Mouse (Mus musculus) MN1 (cell line): ENCODE results near the gene Cdkl1.

Experiments
- DNase-seq: peaks from one replicate; pipeline ENCODE4 v3.0.0-alpha.2; 2016; ENCODE audit warnings: low spot score

Gene Cdkl1

DNA sequence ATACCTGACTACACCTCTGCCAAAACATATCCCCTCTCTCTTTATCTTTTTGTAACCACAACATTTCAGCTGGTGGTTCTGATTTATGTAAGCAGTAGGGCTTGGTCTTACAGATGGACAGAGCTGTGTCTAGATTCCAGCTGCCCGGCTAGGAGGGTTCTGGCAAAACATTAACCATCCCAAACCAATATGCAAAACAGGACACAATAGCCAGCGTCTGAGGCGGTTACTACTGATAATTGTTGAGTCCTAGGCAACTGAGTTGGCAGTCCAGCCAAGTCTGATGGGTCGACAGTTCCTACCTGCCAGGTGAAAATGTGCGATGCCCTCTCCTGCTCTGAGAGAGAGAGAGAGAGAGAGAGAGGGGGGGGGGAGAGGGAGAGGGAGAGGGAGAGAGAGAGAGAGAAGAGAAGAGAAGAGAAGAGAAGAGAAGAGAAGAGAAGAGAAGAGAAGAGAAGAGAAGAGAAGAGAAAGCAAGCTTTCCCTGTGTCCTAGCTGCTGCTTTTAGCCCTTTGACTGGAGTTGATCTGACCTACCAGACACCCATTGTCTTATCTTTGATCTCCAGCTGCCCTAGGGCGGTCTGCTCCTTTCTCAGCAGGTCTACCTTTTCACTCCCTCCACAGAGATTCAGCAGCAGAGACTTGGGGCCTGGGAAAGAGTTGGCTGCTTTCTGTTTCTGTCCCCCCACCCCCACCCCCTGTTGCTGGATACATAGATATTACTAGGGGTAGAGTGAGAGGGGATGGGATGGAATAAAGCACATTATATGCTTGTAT is 7.6 kb downstream of the Cdkl1 start:
- DNase-seq = peak; percentile 81

DNA sequence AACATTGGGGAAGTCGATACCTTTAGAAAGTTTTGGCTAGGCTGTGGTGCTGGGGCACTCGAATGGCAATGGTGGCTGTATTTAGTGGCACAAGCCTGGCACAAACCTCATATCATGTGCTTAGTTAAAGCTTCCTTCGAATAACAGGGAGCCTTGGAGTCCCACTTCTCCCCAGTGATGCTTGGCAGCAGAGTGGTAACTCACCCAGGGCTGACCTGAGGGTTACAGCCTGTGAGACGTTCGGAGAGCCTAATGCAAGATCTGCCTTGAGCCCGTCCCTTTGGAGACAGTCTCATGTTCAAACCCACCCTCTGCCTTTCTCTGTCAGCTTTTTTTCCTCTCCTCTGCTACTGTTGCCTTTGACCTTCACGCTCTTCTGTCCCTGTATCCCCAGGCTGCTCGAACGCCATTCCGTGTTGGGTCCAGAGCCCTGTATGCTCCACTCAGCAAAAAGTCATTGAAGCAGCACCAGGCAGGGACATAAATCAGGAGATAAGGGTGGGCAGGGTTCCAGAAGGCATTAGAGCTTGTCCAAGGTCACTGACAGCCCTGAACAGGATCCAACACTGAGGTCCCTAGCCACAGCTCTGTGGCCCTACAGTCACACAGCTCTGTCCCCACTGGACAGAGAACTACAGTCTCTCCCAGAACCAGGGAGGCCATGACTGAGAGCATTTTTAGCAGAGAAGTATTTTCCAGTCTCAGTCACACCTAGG is 9.0 kb downstream of the Cdkl1 start:
- peak; percentile 58 for DNase-seq

DNA sequence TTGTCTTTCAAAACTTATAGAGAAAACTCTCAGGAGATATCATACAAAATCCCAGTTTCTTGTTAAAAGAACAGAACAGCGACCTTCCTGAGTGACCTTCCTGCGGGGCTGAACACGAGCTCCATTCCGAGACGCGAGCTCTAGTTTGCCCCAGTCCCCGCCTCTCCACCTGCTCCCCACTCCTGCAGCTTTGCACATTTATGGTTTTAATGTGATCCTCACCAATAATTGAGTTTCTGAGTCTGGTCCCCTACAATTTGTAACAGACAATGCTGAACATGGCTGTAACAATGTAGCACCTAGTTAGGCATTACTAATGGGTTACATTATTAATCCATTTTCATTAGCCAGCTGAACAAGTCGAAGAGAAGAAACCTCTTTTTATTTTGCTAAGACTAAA is 9.6 kb downstream of the Cdkl1 start:
- DNase-seq = no peak

DNA sequence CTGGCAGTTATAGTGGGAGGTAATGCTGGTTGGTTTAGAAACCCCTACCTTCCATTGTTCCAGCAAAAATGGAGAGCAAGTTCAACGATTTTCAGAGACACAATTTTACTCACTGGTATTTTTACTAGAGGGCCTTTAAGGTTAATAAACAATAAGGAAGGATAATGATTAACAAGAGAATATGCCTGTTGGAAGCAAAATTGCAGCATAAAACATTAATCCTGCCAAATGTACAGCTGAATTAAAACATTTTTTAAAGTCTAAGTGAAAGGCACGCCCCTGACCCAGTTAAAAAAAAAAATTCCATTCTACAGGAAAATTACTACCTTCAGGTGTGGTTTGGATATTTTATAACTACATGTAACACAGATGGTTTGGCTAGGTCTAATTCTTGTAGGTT is 13.1 kb downstream of the Cdkl1 start:
- DNase-seq = no peak

DNA sequence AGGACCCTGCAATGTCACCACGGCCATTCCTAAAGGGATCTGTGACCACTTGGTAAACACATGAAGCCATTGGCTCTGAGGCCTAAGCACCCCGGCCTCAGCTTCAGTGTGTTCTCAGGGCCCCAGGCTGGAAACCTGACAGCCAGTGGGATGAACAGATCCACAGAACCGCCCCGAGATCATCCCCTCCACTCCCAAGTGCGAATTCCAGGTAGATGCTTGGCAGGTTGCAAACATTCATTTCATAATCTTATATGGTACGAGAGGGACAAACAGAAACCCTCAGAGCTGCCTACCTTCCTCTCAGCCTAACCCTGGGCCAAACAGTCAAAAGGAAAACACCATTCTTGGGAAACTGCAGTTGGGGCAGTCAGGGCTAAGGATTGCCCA is 13.7 kb downstream of the Cdkl1 start:
- DNase-seq = no peak

DNA sequence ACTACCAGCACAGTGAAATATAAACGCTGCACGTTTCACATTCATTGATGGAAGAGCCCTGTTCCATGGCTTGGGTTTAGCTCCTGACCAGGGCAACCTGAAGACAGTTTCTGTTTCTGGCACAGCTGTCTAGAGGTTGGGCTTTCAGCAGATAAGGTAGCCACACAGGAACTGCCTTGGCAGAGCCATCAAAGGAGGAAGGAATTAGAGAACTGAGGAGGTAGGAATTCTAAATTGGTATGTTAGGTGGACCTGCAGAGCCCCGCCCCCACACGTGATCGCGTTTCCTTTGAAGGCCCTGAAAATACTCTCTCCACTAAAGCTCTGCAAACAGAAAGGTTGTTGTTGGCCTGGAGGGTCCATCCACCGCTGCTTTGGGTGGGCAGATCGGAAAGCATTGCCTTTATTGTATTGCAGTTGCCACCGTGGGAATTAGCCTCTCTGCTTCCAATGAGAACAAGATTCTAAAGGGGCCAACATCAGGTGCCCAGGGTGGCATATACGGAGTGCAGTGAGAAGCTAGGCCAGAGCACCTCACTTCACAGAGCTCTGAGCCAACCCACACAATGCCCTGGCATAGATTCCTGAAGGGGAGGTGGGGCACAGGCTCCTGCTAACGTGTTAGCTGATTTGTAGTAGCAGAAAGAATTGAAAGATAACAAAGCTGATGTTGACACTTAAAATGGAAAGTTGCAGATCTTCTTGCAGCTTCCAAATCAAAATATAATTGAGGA is 14.3 kb downstream of the Cdkl1 start:
- DNase-seq = no peak

DNA sequence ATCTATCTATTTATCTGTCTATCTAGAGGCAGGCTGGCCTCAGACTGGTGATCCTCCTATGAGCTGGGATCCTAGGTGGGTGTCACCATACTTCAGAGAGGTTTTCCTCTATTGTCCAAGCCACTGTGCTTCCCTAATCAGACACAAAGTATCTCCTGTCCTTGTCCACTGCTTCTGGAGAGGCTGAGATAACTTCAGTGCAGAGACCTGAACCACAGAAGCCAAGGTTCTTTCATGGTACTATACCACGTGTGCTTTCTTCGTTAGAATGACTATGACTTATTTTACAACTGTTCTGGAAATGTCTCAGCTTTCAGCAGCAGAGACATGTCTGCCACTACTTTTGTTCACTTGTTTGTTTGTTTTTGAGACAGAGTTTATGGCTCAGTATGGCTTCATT is 22.2 kb downstream of the Cdkl1 start:
- no peak for DNase-seq

DNA sequence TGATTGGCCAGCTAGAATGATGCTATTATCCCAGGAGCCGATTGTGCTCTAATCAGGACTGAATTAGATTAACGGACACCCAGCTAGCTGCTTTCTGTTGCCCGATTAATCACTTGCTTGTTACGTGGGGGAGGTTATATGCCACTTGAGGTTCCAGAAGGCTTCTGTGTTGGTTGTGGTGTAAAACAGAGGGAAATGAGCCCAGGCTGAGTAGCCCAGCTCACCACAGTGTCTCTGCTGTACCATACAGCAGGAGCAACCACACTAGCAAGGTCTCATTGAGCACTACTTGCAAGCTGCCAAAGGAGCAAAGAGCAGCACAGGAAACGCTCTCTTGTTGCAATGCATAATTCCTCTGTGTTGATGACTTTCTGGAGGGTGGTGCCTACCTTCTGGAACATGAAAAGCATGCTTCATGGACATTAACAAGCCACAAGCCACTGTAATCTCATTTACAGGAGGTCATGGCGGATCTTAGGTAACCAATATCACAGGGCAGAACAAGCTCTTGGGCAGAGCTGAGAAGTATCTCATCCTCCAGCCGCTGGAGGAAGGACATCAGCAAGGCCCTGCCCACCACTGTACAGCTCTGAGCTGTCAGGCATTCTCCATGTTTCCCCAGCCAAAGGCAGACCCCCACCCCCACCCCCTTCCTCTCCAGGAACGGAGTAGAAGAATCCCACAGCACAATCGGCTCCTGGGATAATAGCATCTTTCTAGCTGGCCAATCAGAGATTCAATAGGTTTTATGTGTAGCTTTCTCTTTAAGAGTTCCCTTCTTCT is 23.4 kb downstream of the Cdkl1 start:
- peak; percentile 62 for DNase-seq

DNA sequence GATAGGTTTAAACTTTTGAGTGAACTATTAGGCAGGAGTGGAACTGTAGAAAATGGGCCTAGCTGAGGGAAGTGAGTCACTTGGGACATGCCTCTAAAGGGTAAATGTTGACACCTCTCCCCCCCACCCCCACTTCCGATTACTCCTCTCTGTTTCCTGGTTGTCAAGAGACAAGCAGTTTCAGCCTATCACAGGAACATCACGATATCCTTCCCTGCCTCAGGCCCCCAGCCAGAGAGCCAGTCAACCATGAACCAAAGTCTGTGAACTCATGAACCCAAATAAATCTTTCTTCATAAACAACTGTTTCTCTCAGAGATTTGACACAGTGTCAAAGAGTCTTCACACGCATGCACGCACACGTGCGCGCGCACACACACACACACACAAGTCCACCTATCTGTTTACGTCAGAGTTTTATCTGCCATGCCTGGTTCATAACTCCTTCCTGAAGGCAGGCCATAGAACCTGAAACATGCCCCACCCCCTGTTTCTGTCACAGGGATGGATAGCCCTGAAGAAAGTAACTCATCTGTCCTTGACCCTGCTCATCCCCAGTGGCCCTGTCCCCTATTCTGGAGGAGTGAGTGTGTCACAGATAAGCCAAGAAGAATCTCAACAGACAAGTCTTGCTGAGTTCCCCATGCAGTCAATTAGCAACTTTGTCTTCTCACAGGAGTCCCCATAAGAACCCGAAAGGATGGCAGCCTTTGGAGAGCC is 24.7 kb downstream of the Cdkl1 start:
- DNase-seq = no peak

DNA sequence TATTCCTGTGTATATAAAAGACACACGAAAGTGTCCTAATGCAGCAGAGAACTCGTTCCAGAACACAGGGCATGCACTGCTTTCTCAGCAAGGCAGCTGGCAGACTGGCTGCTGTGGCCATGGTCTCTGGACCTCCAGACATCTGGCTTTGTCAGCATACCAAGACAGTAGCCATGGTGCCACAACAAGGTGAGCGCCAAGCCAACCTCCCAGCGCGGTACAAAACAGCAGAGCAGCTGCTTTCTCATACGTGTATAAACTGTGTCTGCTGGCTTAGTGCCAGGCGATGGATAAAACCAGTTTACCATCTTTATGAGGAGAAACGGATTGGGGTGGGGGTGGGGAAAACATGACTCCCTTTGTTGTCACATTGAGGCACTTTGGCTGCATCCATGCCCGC is 25.5 kb downstream of the Cdkl1 start:
- DNase-seq = no peak

DNA sequence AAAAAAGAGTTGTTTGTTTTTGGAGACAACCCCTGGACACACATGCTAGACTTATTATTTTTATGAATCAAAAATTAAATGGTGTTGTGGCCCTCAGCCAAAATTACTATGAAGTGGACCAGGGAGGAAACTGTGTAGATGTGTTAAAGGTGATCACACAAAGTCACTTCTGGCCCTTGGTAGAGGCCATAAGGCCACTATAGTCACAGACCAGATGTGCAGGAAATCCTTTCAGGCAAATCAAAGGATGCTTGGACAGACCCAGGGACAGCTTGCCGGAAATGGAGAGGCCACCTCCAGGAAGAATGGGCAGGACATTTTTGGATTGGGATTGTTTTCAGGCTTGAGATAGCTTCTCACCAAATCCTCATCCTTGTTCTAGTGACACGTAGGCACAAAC is 29.5 kb downstream of the Cdkl1 start:
- DNase-seq = no peak

DNA sequence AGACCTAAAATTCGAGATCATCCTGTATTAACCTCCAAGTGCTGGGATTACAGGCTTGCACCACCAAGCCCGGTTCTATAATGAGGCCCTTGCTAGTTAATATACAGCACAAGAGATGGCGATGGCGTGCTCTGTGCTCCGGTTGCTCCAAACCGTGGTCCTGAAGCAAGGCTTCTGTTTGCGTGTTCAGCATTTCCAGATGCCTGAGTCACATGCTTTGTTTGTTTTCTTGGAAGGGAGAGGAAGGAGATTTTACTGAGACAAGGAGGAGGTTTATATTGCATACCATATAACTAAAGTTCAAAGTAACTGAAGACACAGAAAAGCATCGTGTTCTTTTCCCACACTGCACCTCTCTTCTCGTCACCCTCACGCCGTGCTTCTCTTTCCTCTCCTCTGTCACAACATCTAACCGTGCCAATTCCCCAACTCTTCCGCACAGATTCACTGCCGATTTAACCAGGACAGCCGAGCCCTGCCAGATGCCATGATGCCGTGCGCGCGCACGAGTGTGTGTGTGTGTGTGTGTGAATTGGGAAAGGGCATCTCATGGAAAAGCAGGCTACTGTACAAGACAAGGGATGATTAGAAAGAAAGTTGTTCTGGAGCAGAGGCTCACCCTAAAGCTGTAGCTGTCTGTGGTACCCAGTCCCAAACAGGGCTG is 30.2 kb downstream of the Cdkl1 start:
- DNase-seq = no peak

DNA sequence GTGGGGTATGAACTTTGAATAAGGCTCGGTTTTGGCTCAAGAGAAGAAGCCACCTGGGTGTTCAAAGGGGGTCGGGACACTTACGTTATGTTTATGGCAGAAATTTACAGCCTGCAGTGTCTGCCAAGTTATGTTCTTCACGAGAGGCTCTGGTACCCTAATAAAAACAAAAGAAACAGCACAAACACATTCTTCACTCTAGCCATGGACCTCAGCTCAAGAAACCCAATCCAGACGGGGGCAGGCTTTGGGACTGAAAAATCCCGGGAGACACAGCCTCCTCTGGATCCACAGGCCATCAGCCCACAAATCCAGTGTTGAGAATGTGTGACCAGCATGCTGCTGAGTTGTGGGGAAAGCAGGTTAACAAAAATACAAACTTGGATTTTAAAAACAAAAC is 31.1 kb downstream of the Cdkl1 start:
- peak; percentile 30 for DNase-seq

DNA sequence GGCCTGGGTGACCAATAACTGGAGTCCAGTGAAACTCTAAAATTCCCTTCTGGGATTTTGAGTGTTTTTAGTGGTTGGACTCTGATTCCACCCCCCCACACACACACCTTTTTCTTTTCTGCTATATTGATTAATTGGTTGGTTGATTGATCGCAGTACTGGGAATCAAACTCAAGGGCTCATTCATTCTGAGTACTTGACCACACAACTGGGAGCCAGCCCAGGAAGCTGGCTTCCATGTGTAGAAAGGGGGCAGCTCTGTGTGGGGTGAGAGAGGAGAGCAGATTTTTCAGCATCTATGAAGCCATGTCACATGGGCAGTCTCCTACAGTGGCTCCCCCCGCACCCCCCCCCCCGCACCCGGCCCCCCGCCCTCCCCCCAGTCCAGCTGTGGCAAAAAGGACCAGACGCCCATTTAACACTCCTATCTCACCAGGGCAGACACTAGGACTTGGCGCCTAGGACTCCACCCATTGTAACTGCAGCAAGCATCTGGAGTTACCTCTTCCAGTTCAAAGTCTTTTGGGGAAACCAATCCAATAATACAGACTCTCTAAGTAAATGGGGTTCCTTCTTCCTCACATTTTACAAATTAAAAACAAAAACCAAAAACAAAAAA is 31.7 kb downstream of the Cdkl1 start:
- DNase-seq = peak; percentile 43

DNA sequence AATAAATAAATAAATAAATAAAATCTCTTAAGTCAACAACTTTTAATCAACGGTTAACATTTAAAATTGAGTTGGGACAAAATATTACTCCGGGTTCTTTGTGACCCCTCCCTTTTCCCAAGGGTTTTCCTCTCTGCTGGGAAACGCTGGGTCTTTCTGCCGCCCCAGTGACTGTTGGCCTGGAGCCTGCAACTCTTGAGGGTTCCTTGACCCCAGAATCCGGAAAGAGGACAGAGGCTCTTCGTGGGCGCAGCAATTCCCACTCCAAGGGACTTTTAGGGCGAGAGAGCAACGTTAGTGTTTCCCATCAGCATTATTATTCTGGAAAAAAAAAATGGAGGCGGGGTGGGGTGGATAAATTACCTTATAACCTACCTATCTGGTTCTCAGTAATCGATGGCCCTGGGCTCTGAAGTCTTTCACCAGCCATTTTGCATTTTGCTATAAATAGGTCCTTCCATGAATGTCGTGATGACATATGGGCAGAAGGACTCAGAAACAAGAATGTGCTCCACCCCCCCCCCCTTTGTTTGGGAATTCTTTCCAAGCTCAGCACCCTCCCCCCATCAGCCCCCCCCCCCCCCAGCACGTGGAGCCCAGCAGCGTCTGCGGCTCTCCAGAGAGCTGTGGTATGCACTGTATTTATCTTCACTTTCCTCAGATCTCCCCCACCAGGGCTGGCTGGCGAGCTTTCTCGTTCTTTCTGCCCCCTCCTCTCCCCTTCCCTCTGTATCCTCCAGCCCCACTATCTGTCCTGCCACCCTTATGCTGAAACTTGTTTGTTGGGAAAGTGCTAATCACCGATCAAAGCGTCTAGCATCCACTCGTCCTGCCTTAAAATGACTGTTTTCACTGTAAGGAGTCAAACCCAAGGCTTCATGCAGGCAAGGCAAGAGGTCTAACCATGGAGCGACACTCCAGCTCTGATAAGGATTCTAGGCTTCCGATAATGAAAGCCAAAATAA is 32.6 kb downstream of the Cdkl1 start:
- peak; percentile 51 for DNase-seq

DNA sequence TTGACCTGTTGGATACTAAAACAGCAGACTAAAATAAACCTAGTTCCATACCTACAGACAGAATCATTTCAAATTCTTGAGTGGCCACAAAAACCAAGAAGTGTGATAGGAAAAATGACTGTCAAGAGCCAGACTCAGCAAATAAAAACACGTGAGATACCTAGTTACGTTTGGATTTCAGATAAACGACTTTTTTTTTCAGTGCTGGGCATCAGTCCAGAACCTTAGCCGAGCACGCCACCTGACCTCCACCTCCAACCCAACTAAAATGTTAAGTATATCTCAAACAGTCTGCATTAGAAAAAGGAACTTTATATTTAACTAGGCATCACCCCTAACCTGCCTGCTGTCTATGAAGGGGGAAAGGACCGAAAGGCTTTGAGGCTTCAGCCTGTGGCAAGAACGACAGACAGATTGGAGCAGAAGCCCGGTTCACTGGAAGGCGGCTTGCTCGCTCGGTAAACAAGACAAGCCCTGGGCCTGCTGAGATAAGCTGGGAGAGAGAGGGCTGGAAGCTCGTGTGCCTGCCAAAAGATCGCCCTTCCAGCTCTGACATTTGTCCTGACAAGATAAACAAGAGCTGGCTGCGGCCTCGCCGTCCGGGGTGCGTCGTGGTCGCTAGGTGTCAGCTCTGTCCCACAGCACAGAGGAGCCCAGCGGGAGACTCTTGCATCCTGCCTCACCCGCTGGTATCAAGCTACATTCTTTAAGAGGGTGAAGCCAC is 33.5 kb downstream of the Cdkl1 start:
- peak; percentile 87 for DNase-seq

DNA sequence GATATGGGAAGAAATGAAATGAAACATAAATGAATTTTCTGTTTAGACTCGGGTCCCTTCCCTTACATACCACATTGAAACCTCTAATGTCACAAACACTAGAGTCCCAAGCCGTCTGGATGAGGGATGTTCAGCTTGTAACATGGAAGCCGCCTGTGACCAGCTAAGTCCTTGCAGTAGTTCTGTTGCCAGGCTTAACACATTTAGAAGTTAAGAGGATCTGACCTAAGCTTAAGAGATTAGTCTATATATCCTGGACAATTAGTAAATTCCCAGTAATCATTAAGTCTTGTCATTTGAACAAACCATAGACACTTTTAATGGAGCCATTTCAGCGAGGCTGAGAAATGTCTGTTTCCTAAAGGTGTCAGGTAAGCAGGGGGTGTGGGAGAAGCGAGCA is 35.1 kb downstream of the Cdkl1 start:
- DNase-seq = no peak

DNA sequence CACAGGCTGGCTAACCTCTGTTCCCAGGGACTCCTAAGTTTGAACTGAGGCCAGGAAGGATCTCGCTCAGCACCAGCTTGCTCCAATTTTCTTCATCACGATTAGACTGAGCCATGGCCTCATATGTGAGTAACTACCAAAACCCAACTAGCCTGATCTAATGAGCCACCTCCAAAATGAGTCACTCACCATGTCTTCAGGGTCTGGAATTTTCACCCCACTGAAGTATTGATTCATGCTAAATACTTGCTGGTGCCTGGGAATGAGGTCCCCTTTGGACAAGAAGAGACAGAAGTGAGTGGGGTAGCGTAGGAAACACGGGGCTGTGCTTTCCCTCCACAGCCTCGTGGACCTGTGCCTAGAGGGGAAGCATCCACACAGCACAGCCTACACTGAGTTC is 37.1 kb downstream of the Cdkl1 start:
- DNase-seq = no peak

DNA sequence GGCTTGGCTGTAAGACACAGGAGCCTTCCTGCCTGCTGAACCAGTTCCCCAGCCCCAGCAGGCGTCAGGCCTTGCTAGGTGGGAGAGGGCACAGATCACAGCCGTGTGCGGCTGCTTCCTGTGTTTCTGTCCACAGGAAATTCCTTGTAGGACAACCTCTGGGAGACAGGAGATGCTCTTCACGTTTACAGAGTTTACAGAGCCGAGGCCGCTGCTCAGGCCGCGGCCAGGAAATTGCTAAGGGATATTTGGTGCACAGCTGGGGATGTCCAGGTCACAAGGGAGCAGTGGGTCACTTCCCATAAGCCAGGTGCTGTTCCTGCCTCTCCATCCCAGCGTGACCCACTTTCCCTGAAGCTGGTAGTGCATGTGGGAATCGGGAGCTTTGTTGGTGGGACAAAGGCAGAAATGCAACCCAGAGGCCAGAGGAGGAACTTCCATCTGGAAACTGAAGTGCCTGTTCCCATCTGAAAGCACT is 39.2 kb downstream of the Cdkl1 start:
- DNase-seq = no peak
